Mouse (Mus musculus) ES-E14 (cell line): ENCODE measurements around the gene Zfp719. TPM values are rescaled to one million over a fixed set of nuclear protein-coding genes. Genes with fewer than 3 reads are reported as not detected.

Experiments
- DNase-seq: peaks from one replicate; pipeline ENCODE4 v3.0.0-alpha.2; 2013; ENCODE audit warnings: low read depth, low spot score
- H3K27ac ChIP-seq: 2 replicates; pipeline ENCODE4 v1.5.1; 2012; ENCODE audit warnings: low read depth, mild to moderate bottlenecking, low read length, moderate library complexity, mixed read lengths; ENCODE audit not compliant: poor library complexity, insufficient read depth, severe bottlenecking
- H3K36me3 ChIP-seq: 2 replicates; pipeline ENCODE4 v1.6.1; 2012; ENCODE audit warnings: mild to moderate bottlenecking, low read length, moderate library complexity, mixed read lengths; ENCODE audit not compliant: control insufficient read depth, poor library complexity, insufficient read depth, severe bottlenecking
- H3K4me1 ChIP-seq, 2 experiments: fragments of 150-350 bp in 1 of 2; sonication (generic) in 1 of 2; 2 replicates each; pipeline ENCODE4 v1.6.1; 2012; ENCODE audit warnings: low read length in 2 of 2, mild to moderate bottlenecking in 1 of 2, mixed read lengths in 1 of 2; ENCODE audit not compliant: control insufficient read depth in 2 of 2, insufficient read depth in 2 of 2, poor library complexity in 1 of 2
- H3K4me3 ChIP-seq, 2 experiments: fragments of 150-350 bp in 1 of 2; sonication (generic) in 1 of 2; 2 replicates each; pipeline ENCODE4 v1.5.1; 2012; ENCODE audit warnings: low read length in 2 of 2, low read depth in 1 of 2, mild to moderate bottlenecking in 1 of 2, mixed read lengths in 1 of 2; ENCODE audit not compliant: insufficient read depth in 1 of 2, poor library complexity in 1 of 2, severe bottlenecking in 1 of 2
- H3K9ac ChIP-seq: 2 replicates; pipeline ENCODE4 v1.6.1; 2012; ENCODE audit warnings: low read depth, mild to moderate bottlenecking, low read length, mixed read lengths; ENCODE audit not compliant: poor library complexity, insufficient read depth, severe bottlenecking
- H3K9me3 ChIP-seq: fragments of 150-350 bp; sonication (generic); 2 replicates; pipeline ENCODE4 v1.6.1; 2012; ENCODE audit warnings: low read depth, mild to moderate bottlenecking, low read length; ENCODE audit not compliant: control insufficient read depth, insufficient read depth
- CHD2 ChIP-seq: IDR thresholded peaks from 2 replicates; pipeline ENCODE4 v1.6.1; 2014; ENCODE audit warnings: mild to moderate bottlenecking, low read depth, low read length, inconsistent platforms
- HCFC1 ChIP-seq: IDR thresholded peaks from 2 replicates; pipeline ENCODE4 v1.6.1; 2012; ENCODE audit warnings: low read length, inconsistent platforms, borderline replicate concordance; ENCODE audit not compliant: insufficient read depth
- MAFK ChIP-seq: IDR thresholded peaks from 2 replicates; pipeline ENCODE4 v1.6.1; 2014; ENCODE audit warnings: mild to moderate bottlenecking, low read depth, low read length, inconsistent platforms; ENCODE audit not compliant: insufficient read depth
- ZC3H11A ChIP-seq: IDR thresholded peaks from 2 replicates; pipeline ENCODE4 v1.6.1; 2012; ENCODE audit warnings: low read depth, mild to moderate bottlenecking, inconsistent platforms, low read length, borderline replicate concordance
- ZNF384 ChIP-seq: IDR thresholded peaks from 2 replicates; pipeline ENCODE4 v1.6.1; 2012; ENCODE audit warnings: low read depth, low read length, inconsistent platforms
- in situ Hi-C, 2 experiments: fragments of 600-800 bp; cut with MboI; formaldehyde crosslinking; loops; one replicate each; pipeline ENCODE4 v1.15.1; 2025; ENCODE audit warnings: low sequenced_read_pairs in 2 of 2, inconsistent platforms in 1 of 2; ENCODE audit not compliant: unreplicated experiment in 2 of 2
- total RNA-seq: library from RNA; depleted of rRNA; stranded (reverse); fragments of 300-350 nt; gene quantifications from 2 replicates; pipeline ENCODE4 v1.2.3, GENCODE M21; 2012

Zfp719 gene
- total RNA-seq, 1 experiment: 9.9 TPM

DNA sequence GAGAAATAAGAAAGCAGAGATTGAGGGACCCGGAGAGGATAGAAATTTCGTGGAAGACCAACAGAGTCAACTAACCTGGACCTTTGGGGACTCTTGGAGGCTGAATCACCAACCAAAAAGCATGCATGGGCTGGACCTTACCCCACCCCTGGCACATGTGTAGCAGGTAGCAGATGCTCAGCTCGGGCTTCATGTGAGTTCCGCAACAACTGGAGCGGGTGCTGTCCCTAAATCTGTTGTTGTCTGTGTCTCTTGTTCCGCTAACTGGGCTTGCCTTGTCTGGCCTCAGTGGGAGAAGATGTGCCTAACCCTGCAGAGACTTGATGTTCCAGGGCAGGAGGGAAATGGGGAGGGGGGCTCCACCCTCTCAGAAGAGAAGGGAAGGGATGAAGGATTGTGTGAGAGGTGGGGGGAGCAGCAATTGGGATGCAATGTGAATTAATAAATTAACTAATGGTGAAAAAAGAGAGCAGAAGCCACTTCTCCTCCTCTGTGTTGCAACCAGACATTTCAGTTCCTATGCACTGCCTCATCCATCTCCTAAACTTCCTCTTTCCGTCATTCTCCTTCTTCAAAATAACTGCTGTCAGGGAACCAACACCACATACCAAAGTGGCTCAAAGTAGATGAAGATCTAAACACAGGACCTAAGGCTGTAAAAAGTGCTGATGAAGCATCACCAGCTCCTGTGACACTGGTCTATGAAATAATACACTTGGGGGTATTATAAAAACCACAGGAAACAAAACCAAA, 35.0 kb upstream of the Zfp719 start, which contains the start of gene Cd33:
TSS of gene Cd33 (minus strand) at position 204 of the 753 bp plus-strand sequence.
- in situ Hi-C loops: no loop called here
- H3K36me3 ChIP-seq: no peaks in the 10 kb centered on the region
- H3K4me3 ChIP-seq: no peak within 1 kb of the TSS
- DNase-seq: no peak
- TF ChIP-seq ZC3H11A: no peak
- TF ChIP-seq MAFK: 0 out of 2 replicates have a peak, but pooled peaks have one; percentile 7
- H3K9me3 ChIP-seq: no peaks in the 10 kb centered on the region
- no peak within 1 kb of the TSS for H3K9ac ChIP-seq
- H3K27ac ChIP-seq: no peak within 1 kb of the TSS
- H3K4me1 ChIP-seq: peaks cover 0 to 11% of the 10 kb centered on the region in 2 experiments; a peak in 2 of 4 replicates

DNA sequence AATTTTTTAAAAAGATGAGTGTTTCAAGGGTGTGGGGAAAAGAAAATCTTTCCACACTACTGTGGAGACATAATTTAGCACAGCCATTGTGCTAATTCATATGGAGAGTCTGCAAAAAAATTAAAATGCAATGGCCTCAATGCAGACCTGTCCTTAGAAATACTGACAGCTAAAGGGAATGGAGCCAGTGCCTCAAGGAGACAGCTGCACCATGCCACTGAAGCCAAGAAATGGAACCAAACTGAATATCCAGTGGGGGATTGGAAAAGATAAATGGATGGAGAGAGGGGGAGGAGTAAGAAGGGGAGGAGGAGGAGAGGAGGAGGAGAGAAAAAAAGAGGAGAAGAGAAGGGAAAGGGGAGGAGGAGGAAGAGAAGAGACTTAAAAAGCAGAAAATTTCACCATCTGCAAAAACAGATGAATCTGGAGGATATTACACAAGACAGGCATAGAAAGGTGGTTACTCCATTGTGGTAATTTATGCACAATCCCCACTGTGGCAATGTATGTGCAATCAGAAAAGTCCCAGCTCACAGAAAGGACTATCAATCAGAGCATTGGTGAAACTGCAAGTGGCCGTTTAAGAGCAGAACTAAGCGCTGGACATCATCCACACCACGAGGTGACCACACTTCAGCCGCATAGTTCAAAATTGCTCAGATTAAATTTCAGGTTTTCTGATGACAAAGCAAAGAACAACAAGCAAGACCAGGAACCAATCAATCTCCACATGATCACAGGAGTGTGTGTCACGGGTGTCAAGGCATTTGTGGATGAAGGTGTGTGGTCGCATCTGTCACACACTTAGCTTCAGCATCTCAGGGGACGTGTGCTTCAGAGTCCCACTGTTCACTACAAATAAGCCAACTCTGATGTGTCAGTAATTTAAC, 33.5 kb upstream of the Zfp719 start:
- H3K36me3 ChIP-seq: no peaks in the 10 kb centered on the region
- H3K27ac ChIP-seq: no peak overlapping the region
- no peaks in the 10 kb centered on the region for H3K9me3 ChIP-seq
- no peak for DNase-seq
- in situ Hi-C loops: no loop called here
- H3K4me1 ChIP-seq: peaks cover 0 to 11% of the 10 kb centered on the region in 2 experiments; a peak in 2 of 4 replicates
- TF ChIP-seq CHD2 (no peak), ZC3H11A (no peak), MAFK (no peak), ZNF384 (no peak), HCFC1 (no peak)
- no peak overlapping the region for H3K9ac ChIP-seq
- H3K4me3 ChIP-seq: no peak overlapping the region

DNA sequence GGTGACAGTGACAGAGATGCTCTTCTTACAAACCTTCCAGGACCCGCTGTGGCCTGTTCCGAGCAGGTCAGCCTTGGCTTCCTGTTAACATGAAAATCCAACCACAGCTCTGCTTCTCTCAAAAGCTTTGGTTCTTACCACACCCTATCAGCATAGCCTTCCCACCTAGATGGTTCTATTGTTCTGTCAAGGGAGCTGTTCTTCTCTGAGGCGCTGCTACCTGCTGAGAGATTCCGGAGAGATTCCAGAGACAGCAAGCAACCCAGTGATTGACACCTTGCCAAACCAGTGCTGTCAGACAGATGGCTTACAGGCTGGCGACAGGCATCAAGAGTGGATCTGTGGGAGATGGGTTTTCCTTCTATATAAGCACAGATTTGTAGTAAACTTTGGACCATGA, 31.7 kb upstream of the Zfp719 start:
- H3K27ac ChIP-seq: no peak overlapping the region
- TF ChIP-seq CHD2 (no peak), ZC3H11A (no peak), MAFK (no peak), HCFC1 (no peak), ZNF384 (no peak)
- no peaks in the 10 kb centered on the region for H3K9me3 ChIP-seq
- no peak overlapping the region for H3K9ac ChIP-seq
- DNase-seq: peak; percentile 59
- H3K36me3 ChIP-seq: no peaks in the 10 kb centered on the region
- H3K4me3 ChIP-seq: no peak overlapping the region
- in situ Hi-C loops: no loop called here
- H3K4me1 ChIP-seq: peaks cover 0 to 11% of the 10 kb centered on the region in 2 experiments; a peak in 2 of 4 replicates

DNA sequence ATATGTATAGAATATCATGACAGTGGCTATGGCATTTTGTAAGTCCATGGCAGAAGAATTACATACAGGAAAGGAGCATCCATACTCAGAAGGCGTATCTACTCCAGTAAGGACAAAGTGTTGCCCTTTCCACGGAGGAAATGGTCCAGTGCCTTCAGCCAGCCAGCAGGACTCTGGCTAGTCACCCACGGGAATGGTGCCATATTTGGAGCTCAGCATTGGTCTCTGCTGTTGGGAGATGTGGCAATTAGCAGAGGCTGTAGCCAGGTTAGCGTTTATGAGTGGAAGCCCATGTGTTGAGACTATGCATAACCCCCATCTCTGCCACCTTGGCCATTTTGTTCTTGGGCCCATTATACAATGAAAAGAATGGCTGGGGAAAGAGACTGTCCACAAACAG, 31.2 kb upstream of the Zfp719 start:
- no peak overlapping the region for H3K9ac ChIP-seq
- in situ Hi-C loops: no loop called here
- H3K36me3 ChIP-seq: no peaks in the 10 kb centered on the region
- H3K4me3 ChIP-seq: no peak overlapping the region
- TF ChIP-seq HCFC1 (no peak), ZNF384 (no peak), MAFK (no peak)
- no peaks in the 10 kb centered on the region for H3K9me3 ChIP-seq
- H3K27ac ChIP-seq: no peak overlapping the region
- DNase-seq: no peak
- H3K4me1 ChIP-seq: peaks cover 0 to 11% of the 10 kb centered on the region in 2 experiments; a peak in 2 of 4 replicates
